Mouse (Mus musculus) erythroblast, adult 5-6 weeks (primary cell): Measurements from ENCODE around the gene Pgap2. TPM values are rescaled to one million over a fixed set of nuclear protein-coding genes. Genes with fewer than 3 reads are reported as not detected.

Experiments used
- ATAC-seq: replicated peaks from 2 replicates; pipeline ENCODE4 v1.8.0; 2016; ENCODE audit warnings: moderate number of reproducible peaks, mild to moderate bottlenecking, moderate TSS enrichment, inconsistent platforms; ENCODE audit not compliant: poor library complexity, low FRiP score, severe bottlenecking
- total RNA-seq, 2 experiments: library from RNA; stranded (forward) in 1 of 2; stranded (reverse) in 1 of 2; fragments of 150-400 nt in 1 of 2; fragments of 200-764, 138-1000 nt in 1 of 2; gene quantifications; 2 replicates each; pipeline versions ENCODE4 v1.2.3 to v1.2.4; 2015 to 2017; ENCODE audit warnings: low replicate concordance in 2 of 2

The Pgap2 gene
- total RNA-seq (2015; ENCODE audit: low replicate concordance) (19.0 and 23.4 TPM in 2 replicates), total RNA-seq (2017; ENCODE audit: low replicate concordance) (3.5 and 5.7 TPM in 2 replicates)

DNA sequence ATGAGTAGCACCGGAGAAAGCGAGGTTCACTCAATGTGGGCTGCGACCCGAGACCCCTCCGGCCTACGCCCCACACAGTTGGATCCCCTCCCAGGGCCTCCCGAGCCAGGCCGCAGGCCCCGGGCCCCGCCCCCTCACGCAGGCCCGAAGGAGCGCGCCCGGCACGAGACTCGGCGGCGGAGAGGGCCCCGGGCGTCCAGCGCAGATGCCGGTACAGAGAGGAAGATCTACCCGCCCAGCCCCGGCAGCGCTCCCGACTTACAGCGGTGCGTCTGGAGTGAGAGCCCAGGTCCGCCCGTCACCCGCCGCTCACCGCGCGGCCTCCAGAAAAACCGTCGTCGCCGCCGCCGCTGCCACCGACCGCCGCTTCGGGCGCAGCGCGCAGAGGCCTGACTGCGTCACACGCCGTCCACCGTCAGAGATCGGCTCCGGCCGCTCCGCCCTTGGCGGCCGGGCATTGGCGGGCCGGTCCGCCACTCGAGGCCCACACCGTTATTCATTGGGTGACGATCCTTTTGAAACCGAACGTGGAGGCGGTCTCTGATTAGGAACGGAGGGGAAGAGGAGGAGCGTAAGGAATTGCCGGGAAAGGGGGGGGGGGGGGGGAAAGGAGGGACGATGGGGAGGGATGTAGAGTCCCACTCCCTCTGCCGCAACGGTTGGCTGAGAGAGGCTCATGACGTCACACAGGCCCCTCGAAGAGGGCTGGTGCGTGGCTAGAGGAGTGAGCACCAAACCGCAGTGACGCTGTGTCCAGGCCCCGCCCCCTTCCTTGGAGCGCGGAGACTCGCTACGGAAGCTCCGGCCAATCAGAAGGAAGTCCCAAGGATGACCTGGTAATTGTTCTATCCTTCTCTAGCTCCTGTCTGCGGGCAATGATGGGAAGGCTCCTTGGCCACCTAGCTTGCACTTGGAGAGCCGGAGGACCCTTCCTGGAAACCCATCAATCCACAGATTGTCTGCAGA lies at the start of gene Pgap2, which contains the start of gene Nup98:
Pgap2 (plus strand) TSS at position 453 of the 966 bp plus-strand sequence.
Nup98 (minus strand) TSS at position 421 of the 966 bp plus-strand sequence.
- peak; percentile 93 for ATAC-seq

DNA sequence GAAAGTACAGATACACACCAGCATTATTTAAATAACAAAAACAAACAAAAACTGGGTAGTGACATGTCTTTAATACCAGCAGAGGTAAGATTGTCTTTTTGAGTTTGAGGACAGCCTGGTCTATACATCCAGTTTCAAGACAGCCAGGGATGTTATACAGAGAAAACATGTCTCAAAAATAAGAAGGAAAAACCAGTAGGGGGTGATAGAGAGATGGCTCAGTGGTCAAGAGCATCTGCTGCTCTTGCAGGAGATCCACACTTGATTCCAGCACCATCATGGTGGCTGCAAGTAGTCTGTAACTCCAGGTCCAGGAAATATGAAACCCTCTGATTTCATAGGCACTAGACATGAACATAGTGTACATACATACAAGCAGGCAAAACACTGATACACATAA lies 39.7 kb upstream of the Pgap2 start:
- peak; percentile 43; the same call in 1 of the 2 replicates for ATAC-seq

DNA sequence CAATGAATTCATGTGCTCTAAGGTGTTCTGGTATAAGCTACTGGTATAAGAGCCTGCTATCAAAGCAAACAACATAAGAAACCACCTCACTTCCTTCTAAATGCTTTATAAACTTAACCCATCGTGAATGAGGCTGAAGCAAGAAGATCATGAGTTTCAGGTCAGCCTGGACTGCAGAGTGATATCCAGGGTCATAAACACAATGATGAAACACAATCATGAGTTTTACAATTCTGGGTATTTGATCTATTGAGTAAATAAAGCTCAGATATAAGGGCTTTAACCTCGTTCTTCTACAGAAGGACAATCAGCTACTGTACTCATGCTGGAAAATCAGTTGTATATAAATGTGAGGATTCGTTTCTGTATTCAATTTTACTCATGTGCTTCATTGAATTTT lies 26.2 kb upstream of the Pgap2 start:
- no peak for ATAC-seq

DNA sequence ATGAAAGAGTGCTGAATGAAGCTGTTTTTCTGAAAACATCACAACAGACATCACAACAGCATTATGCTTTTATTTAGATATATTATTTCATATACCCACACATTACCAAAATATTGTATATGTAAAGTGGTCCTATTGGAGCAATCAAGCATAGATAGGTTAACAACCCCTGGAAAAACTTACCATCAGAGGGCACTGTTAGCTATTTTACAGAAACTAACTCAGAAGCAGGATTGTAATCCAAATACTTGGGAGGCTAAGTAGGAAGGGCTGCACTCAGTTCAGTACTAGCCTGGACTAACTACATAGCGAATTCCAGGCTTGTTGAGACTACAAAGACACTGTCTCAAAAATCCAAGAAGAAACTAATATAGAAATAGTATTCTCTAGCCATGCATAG lies 17.7 kb upstream of the Pgap2 start:
- ATAC-seq: no peak

DNA sequence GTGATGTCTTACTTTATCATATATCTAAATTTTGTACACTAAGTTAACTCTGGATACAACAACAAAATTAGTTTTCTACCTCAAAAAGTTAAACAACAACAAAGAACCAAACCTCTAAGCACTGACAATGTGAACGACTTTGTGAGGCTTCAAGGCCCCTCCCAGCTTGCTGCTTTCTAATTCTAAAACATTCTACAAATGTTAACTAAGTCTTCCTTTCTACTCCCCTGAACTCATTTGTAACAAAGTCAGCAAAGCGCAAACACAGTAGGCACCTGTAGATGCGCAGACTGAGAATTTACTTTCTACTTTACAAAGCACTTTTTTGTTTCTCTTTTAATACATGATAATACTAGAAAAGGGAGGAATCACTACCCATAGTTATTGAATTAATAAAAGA lies 9.4 kb upstream of the Pgap2 start:
- ATAC-seq: no peak

DNA sequence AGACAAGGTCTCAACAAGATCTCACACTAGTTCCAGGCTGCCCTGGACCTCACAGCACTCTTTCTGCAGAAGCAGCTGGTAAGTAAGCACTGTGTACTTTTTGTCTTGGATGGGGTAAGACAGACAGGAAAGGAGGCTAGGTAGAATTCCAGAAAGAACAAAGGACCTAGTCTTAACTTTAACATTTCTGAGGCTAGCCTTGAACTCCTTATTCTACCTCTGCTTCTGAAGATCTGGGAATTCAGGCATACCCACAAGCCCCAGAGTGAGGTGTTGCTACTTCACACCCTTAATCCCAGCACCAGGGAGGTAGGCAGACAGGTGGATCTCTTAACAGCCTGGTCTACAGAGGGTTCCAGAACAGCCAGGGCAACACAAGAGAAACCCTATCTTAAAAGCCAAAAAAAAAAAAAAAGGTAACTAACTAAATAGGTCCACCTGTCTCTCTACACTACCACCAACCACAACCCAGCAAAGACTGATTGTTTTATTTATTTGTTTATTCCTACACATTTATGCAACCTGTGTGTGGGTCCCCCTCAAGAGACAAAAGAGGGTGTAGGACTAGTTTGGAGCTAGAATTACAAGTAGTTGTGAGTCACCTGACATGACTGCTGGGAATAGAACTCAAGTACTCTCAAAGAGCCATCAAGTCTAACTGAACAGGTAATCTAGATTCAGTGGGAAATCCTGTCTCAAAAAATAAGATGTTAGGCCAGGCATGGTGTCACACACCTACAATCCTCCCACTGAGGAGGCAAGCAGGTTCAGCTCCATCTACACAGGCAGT lies 8.8 kb upstream of the Pgap2 start:
- ATAC-seq: no peak

DNA sequence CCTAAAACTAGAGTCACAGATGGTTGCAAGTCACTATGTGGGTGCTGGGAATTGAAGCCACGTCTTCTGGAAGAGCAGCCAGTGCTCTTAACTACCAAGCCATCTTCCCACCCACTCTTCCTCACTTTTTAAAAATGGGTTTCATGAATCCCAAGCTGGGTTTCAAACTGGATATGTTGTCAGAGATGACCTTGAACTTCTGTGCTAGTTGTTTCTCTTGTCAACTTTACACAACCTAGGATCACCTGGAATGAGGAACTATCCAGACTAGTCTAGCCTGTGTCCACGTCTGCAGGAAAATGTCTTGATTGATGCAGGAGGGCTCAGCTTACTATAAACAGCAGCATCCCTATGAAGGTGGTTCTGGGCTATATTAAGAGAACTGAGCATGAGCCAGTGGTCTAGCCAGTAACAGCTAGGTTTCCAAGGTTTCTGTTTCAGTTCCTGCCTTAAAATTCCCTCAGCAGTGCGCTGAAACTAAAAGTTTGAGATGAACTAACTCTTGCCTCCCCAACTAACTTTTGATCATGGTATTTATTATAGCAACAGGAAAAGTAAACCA lies 5.6 kb upstream of the Pgap2 start:
- no peak for ATAC-seq

DNA sequence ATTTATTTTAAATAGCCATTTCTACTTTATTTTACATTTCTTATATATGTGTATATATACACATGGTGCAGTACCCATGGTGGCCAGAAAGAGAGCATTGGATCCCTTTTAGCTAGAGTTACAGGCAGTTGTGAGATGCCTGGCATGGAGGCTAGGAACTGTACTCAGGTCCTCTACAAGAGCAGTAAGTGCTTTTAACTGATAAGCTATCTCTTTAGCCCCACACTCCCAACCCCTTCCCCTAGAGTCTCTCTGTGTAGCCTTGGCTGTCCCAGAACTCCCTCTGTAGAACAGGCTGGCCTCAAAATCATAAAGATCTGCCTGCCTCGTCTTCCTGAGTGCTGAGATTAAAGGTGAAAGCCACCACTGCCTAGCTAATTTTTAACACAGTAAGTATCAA lies 4.4 kb upstream of the Pgap2 start:
- no peak for ATAC-seq

DNA sequence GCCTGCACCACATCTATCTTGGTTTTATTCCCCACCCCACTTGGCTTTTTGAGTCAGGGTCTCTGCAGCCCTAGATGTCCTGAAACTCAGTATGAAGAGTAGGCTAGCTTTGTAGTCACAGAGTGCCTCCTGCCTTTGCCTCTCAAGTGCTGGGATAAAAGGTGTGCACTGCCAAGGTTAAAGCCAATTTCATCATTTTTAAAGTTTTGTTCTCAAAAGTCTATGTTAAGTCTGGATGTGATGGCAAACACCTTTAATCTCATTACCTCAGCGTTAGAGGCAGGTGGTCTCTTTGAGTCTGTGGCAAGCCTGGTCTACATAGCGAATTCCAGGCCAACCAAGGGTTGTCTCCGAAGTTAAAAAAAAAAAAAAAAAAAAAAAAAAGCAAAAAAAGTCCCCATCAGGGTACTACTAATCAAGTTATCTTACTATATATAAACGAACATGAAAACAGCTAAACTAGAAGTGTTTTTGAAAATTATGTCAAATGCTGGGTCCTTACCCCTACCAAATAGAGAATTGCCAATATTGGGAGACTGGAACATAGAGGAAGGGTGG lies 1.1 kb upstream of the Pgap2 start:
- ATAC-seq: no peak

DNA sequence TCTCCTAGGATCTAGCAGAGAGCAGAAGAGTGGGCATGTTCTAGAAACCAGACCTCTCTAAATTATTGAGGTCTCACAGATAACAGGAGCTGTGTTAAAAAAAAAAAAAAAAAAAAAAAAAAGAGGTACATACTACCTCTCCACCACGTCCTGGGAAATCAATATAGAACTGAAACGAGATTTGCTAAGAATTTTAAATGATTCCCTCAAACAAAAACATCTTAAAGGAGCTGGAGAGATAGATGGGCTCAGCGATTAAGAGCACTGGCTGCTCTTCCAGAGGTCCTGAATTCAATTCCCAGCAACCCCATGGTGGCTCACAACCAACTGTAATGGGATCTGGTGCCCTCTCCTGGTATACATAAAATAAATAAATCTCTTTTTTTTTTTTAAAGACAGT lies 1.1 kb downstream of the Pgap2 start:
- no peak for ATAC-seq

DNA sequence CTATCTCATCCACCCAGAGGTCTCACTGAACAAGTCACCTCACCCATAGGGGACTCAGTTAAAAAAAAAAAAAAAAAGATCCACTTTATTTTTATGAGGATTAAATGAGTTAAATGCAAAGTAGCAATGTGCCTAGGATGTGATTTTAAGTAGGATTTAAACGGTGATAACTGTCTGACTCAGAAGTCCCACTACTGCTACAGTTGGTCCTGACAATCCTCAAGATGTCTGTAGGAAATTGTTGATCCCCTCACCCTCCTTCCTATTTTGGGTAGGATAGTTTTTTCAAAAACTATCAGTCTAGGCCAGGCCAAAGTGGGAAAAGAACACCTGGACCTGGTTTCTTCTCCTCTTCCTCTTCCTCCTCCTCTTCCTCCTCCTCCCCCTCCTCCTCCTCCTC lies 11.9 kb downstream of the Pgap2 start:
- ATAC-seq: no peak

DNA sequence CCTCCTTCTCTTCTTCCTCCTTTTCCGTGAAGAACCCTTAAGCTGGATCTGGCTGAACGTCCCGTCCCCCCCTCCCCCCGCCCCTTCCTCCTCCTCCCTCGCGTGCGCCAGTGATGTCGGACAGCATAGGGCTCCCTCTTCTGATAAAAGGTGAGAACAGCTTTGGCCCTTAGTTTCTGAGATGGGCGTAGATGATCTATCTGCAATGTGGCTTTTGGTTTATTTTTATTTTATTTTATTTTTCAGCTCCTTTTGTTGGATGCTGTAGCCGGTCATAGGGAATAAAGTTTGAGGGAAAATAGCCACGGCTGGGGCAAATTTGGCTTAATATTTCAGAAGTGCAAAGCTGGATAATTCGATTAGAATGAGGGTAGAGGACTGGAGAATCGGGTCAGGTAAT lies 12.3 kb downstream of the Pgap2 start:
- ATAC-seq: peak; percentile 74

DNA sequence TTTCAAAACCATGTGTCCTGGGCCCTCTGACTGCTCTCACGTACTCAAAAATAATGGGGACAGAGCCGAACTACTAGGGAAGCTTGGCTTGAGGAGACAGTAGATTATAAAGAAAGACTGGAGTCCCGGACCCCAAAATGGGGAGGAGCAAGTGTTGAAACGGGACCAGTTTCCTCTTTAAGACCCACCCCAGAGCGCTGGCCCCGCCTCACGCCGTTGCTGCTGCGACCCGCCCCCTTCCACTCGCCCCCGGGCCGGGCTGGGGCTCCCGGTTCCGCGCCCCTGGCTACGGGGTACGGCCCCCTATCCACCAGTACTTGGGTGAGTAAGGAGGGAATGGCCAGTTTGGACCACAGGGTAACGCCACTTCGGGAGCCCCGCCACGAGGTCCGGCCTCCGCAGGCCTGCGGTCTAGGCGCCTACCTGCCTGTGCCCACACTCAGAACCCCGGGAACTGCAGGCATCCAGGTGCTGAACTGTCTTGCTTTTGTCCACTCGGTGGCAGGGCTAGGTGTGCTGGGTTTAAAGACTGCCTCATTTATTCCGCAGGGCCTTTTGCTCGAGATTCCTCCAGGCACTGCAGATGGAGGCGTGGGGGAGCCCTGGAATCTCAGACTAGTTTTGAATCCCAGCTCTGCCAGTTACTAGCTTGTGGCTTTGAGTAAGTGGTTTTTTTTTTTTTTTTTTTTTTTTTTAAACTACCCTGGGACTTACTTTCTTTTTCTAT lies 13.0 kb downstream of the Pgap2 start:
- peak; percentile 67 for ATAC-seq

DNA sequence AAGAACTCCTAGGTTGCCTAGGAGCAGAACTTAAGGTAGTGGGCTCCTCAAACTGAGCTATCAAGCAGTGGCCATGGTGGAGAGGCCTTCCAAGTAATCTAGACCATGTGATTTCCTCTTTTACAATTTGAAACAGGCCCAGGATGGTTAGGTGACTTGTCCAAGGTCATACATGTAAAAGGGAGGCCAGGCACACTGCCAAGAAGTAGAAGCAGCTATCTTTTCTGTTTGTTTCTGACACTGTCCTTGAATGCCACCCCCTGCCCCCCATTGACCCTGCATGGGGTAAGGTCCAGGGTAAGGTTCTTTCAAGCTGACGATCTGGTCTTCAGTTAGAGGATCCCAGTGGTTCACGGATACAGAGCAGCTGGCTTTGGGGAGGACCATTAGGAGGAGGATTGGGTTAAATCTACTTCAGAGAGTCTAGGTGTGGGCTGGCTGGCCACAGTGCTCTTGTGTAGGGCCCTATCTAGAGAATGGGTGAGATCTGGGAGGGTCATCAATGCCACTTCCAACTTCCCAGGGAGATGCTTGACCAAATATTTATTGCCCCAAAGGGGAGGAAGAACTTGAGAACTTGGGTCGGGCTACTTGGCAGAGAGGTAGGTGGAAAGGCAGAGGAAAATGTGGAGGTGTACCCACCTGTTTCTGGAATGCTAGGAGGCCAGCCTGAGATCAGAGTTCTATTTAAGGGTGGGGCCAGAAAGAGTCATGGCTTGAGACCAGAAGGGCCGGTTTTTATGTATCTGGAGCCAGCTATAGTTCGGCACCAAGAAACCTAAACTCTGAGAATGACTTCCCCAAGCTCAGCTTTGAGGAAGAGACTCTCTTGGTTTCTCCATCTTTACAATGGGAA lies 14.1 kb downstream of the Pgap2 start:
- ATAC-seq: no peak

DNA sequence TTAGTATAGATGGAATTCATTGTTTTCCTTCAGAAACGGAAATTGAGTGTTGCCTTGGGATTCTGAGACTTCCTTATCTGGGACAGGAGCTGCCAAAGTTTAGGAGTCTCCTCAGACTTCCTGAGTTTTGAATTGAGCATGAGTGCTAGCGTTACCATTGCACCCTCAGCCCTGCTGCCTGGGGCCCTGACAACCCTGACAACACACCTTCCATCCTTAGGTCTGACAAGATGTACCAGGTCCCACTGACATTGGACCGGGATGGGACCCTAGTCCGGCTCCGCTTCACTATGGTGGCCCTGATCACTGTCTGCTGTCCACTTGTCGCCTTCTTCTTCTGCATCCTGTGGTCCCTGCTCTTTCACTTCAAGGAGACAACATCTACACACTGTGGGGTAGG lies 16.0 kb downstream of the Pgap2 start:
- ATAC-seq: no peak

DNA sequence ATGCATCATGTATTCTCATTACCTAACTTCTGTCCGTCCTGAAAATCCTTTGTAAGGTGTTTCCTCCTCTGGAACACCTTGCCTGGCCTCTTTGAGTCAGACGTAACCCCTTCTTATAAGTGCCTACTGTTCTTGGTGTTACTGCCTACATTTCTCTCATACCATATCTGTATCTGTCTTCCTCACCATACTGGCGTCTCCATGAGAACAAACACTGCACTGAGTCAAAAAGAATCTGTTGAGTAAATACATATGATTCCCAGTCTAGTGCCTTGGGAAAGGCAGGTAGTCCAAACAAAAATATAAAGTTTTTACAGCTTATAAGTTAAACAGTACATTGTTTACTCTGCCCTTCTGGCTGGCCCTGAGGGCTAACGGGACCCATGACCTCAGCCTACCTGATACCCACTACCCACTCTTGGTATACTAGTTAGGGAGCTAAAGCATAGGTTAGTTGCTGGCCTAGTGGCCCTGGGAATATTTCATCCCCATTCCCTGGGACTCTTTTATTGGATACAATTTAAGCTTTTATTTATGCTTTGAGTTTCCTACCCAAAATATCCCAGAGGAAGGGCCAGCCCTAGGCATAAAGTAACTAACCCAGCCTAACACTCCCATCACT lies 18.2 kb downstream of the Pgap2 start:
- no peak for ATAC-seq

DNA sequence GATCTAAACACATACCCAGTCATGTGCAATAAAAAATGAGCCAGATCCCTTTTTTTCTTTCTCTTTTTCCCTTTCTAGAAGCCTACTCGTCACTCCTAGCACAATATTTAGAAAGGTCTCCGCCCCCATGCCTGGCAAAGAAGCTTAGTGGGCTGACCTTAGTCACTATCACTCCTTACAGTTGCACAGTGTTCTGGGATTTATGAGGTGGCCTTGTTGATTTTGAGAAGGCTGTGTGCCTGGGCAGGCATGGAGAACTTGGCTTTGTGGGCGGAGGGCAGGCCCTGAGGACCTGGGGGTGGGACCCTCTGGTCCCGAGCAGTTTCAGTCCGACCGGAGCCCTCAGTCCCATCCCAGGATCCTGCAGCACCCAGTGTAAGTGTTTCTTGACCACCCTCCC lies 19.8 kb downstream of the Pgap2 start:
- ATAC-seq: no peak

DNA sequence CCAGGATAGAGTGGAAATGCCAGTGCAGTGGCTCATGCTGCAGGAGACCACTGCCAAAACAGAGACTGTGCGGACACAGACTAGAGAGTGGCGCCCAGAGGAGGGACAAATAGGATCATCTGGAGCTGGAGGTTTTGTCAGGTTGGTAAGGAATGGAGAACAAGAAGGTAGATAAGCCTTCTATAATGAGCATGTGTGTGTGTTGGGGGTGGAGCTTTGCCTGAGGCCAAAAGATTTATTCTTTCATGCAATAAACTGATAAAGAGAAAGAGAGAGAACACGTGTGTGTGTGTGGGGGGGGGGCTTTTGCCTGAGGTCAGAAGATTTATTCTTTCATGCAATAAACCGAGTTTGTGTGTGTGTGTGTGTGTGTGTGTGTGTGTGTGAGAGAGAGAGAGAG lies 23.1 kb downstream of the Pgap2 start:
- no peak for ATAC-seq
